Mouse (Mus musculus) neutrophil, adult 59 days (primary cell): ENCODE results near the gene BC048562. TPM values are rescaled to one million over a fixed set of nuclear protein-coding genes. Genes with fewer than 3 reads are reported as not detected.

Experiments used
- total RNA-seq, 2 experiments: library from RNA; stranded (reverse); gene quantifications; 1 replicate in 1 of 2; 2 replicates in 1 of 2; pipeline ENCODE4 v1.2.4; 2023

BC048562 gene
- not detected for total RNA-seq

DNA sequence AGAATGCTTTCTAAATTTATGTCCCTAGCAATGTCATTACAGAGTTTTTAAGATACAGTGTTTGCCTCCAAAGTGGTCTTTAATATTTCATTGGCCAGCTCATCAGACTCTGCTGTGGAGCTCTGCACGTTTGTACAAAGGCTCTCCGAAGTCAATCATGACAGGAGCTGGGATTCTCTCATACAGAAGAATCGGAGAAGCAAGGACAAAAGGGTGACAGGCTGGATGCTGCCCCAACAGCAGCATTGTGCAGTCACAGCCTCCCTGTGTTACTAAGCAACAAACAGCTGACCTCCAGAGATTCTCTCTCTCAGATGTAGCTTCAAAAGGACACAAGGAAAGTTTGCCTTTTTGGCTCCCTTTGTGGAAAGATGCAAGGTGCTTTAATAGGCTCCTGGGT is at the start of gene BC048562:
Gene BC048562 (plus strand): TSS at position 301 of the 400 bp plus-strand sequence.

DNA sequence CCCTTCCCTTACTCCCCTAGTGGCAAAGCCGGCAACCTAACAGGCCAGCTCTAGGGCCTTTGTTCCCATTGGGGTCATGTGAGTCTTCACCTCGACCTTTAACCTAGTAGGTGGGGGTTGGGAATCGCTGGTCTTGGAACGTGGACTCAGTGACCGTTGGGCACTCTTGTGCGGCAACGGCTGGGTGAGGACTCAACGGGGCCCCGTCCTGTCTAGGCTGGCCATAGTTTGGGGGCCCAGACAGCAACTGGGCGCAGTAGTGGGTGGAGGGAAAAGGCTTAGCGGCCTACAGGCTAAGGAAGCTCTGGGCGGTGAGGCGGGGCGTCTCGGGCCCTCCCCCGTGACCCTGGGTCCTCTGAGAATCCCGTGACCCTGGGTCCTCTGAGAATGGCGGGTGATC is 43.6 kb upstream of the BC048562 start, which contains the start of gene 1700102P08Rik:
Gene 1700102P08Rik (plus strand): TSS at position 130 of the 400 bp plus-strand sequence.

DNA sequence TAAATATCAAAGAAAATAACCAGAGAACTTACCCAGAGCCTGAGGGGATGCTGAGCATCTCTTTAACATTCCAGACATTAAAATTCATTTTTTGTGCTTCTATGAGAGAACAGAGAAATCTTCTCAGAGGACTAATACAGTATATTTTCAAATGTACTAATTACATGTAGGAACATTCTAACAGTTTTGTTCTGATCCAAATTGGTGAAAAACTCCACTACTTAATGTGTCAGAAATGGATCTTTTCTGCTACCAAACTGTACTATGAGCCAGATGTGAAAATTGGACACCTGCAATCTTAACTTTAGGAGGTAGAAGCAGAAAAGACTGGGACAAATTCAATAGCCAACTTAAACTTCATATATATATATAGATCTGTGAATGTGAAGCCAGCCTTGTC is 7.9 kb upstream of the BC048562 start, which contains the start of gene Ccdc36:
Gene Ccdc36 (minus strand): TSS at position 101 of the 400 bp plus-strand sequence.

DNA sequence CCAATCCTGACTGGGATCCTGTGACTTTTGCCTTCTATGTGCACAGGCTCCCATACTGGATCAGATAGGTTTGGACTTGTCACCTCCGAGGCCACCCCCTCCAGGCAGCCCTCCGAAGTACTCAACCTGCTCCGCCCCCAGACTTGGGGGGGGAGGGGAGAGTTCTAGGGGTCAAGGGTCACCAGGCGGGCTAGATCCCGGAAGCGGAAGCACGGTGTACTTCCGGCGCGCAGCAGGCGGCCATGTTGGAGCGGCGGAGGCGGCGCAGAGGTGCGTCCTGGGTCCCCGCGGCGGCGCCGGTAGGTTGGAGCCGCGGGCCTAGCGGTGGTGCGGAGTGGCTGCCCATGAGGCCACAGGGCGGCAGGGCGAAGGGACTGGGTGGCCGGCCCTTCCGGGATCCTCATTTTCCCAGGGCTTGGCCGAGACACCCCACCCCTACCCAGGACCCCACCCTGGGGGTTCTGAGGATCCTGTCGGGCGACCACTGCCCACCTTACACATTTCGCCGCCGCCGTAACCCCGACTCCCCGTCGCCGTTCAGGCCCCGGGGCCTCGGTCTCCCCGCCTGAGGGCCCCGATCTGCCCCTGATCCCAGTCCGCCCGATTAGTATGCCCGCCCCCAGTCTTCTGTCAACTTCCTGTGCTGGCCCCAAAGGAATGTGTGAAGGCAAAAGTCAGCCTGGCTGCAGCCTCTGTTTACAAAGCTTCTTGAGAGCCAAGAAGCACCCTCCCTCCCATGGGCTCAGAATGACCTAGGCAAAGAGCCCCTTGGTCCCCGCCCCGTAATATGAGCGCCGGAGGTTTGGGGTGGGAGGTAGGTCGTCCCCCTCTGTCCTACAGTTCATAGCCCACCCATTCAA is 24.3 kb downstream of the BC048562 start, which contains the start of gene Ccdc71:
Gene Ccdc71 (plus strand): TSS at position 209 of the 860 bp plus-strand sequence.

DNA sequence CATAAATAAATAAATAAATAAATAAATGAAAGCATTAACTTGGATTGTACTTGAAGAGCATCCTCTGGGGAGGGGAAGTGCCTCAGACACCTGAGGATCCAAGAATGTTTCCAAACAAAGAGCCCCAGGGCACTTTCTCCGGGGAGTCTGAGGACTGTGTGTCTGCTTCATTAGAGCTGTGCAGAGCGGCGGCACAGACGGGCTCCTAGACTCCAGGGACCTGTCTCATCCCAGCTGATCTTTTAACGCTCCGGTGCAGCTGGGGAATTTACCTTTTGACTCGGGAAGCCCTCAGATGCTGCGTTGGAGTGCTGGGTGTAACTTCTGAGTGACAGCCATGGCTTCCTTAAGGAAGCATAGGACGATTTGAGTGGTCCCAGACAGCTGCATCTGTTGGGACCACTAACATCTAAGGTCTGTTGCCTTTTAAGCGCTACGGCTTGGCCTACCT is 24.9 kb downstream of the BC048562 start, which contains the start of gene Klhdc8b:
Gene Klhdc8b (minus strand): TSS at position 401 of the 451 bp plus-strand sequence.

DNA sequence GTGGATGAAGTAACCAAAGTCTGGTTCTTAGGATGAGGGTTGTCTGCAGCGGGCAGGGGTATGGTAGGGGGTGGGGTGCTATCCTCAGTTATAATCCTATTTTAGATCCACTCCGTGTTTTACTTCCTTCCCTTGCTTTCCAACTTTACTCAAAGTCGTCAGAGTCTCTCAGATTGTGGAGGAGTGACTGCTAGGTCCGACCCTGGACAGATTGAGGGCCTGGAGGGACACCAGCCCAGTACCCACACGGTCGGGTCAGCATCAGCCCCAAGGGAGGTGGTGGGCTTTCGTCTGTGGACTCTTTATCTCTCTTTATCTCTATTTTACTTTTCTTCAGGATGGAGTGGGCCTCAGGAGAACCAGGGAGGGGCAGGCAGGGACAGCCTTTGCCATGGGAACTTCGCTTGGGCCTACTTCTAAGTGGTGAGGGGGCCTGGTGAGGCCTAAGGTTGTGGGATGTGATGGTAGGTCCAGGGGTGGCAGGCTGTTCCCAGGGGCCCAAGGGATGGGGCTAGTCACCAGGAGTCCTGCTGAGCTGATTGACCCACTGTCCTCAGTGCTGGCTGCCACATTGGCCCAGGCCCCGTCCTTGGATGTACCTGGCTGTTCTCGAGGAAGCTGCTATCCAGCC is 43.6 kb downstream of the BC048562 start, which contains the start of gene Lamb2:
Gene Lamb2 (plus strand): TSS at position 16 of the 631 bp plus-strand sequence.

DNA sequence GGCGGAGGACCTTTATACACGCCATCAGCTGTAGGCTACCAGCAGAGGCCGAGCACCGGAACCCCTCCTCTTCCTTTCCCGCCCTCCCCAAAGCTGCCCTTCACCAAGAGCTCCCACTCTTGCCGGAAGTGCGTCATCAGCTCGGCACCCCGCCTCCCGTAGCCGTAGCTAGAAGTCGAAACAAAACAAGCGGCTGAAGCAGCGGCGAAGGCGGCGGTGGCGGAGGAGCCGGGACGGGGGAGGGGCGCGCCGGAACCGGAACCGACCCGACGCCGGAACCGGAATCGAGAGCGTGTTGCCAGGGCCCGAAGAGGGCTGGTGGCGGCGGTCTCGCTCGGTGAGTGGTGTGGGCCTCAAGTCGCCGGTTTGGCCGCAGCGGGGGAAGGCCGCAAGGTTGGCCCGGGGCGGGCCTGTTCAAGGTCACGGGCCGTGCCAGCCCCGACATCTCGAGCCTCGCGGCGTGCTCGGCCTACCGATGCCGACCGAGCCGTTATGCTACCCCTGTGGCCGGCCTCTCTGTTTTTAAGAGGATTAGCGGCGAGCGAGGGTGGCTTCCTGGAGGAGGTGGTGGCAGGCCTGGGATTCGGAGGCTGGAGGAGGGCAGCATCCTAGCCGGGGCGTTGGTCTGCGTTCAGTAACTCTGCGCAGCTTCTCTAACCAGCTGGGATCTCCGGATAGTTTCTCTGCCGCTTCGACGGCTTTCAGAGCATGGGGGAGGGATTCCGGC is 54.4 kb downstream of the BC048562 start, which contains the start of gene Usp19:
Gene Usp19 (plus strand): TSS at position 44 of the 727 bp plus-strand sequence.

Other genes starting within 250 kb of the BC048562 start
- gene Bsn, start 246.1 kb upstream of the BC048562 start, total RNA-seq: under 1 TPM; 0.68 to 0.82 TPM
- gene Dag1, start 172.5 kb upstream of the BC048562 start, total RNA-seq: 1 to 10 TPM; 5.1 to 7.2 TPM
- 1 to 10 TPM; 1.0 to 1.2 TPM for gene Nicn1, start 146.1 kb upstream of the BC048562 start, total RNA-seq
- gene Amt, start 139.6 kb upstream of the BC048562 start, total RNA-seq: not detected
- 100 to 1,000 TPM; 423 to 451 TPM for gene Rhoa, start 130.4 kb upstream of the BC048562 start, total RNA-seq
- 10 to 100 TPM; 11.6 to 14.1 TPM for gene Tcta, start 130.3 kb upstream of the BC048562 start, total RNA-seq
- 1,000 to 10,000 TPM; 1,293 to 1,411 TPM for gene Gpx1, start 97.6 kb upstream of the BC048562 start, total RNA-seq
- 100 to 1,000 TPM; 136 to 144 TPM for gene Usp4, start 88.6 kb upstream of the BC048562 start, total RNA-seq
- 1 to 10 TPM in 1 of 2 experiments, under 1 TPM in 1; 0.98 to 1.5 TPM for gene 1700102P08Rik, start 43.7 kb upstream of the BC048562 start, total RNA-seq
- under 1 TPM in 1 of 2 experiments, not detected in 1; 0.18 TPM for gene Ccdc36, start 8.0 kb upstream of the BC048562 start, total RNA-seq
- gene Ccdc71, start 24.0 kb downstream of the BC048562 start, total RNA-seq: 10 to 100 TPM; 13.1 to 17.5 TPM
- gene Klhdc8b, start 25.1 kb downstream of the BC048562 start, total RNA-seq: 1 to 10 TPM in 1 of 2 experiments, under 1 TPM in 1; 0.87 to 2.2 TPM
- 1 to 10 TPM in 1 of 2 experiments, under 1 TPM in 1; 0.29 to 1.7 TPM for gene Lamb2, start 43.3 kb downstream of the BC048562 start, total RNA-seq
- 100 to 1,000 TPM; 192 to 195 TPM for gene Usp19, start 54.1 kb downstream of the BC048562 start, total RNA-seq
- 100 to 1,000 TPM; 128 to 134 TPM for gene Qars, start 71.2 kb downstream of the BC048562 start, total RNA-seq
- 10 to 100 TPM; 92.7 to 95.2 TPM for gene Qrich1, start 80.3 kb downstream of the BC048562 start, total RNA-seq
- 10 to 100 TPM; 80.5 to 82.7 TPM for gene Impdh2, start 123.8 kb downstream of the BC048562 start, total RNA-seq
- 10 to 100 TPM; 16.4 to 23.6 TPM for gene Ndufaf3, start 131.0 kb downstream of the BC048562 start, total RNA-seq
- gene Dalrd3, start 133.4 kb downstream of the BC048562 start, total RNA-seq: 10 to 100 TPM; 22.1 to 24.5 TPM
- gene Wdr6, start 142.3 kb downstream of the BC048562 start, total RNA-seq: 1 to 10 TPM; 5.1 to 5.3 TPM
- under 1 TPM; 0.31 to 0.73 TPM for gene P4htm, start 161.2 kb downstream of the BC048562 start, total RNA-seq
- 100 to 1,000 TPM; 103 to 104 TPM for gene Arih2, start 212.9 kb downstream of the BC048562 start, total RNA-seq
- 10 to 100 TPM; 24.0 to 25.3 TPM for gene Slc25a20, start 225.6 kb downstream of the BC048562 start, total RNA-seq